Mouse (Mus musculus) lung, postnatal 0 days (tissue): ENCODE data around the gene Ankrd36. TPM values are rescaled to one million over a fixed set of nuclear protein-coding genes. Genes with fewer than 3 reads are reported as not detected.
"Not testable (repeated sequence)": the region's sequence is repeated elsewhere in the genome, so short reads cannot be mapped to it uniquely, and the experiment has no call there.

Experiments used
- ATAC-seq: fragments of 200-750 bp; cut with Nextera tagmentation; 2 replicates; pipeline ENCODE4 v1.8.0; 2017; ENCODE audit warnings: moderate library complexity
- DNase-seq: peaks from one replicate; pipeline ENCODE4 v3.0.0-alpha.2; 2016; ENCODE audit warnings: low spot score
- H3K27ac ChIP-seq: fragments of 300-500 bp; sonication (generic); 2 replicates; pipeline ENCODE4 v1.5.1; 2014; ENCODE audit warnings: antibody characterized with exemption, mild to moderate bottlenecking, low read length, mixed read lengths
- H3K27me3 ChIP-seq: fragments of 300-500 bp; sonication (generic); replicated peaks from 2 replicates; pipeline ENCODE4 v1.6.1; 2014; ENCODE audit warnings: low read length, mixed read lengths; ENCODE audit not compliant: insufficient read depth
- H3K36me3 ChIP-seq: fragments of 300-500 bp; sonication (generic); 2 replicates; pipeline ENCODE4 v1.6.1; 2014; ENCODE audit warnings: low read length, mixed read lengths; ENCODE audit not compliant: insufficient read depth
- H3K4me1 ChIP-seq: fragments of 300-500 bp; sonication (generic); 2 replicates; pipeline ENCODE4 v1.6.1; 2014; ENCODE audit warnings: antibody characterized with exemption, low read depth, low read length, mixed read lengths; ENCODE audit not compliant: insufficient read depth
- H3K4me2 ChIP-seq: fragments of 300-500 bp; sonication (generic); replicated peaks from 2 replicates; pipeline ENCODE4 v1.6.1; 2014; ENCODE audit warnings: low read depth, mild to moderate bottlenecking, low read length, moderate library complexity, mixed read lengths
- H3K4me3 ChIP-seq: fragments of 300-500 bp; sonication (generic); 2 replicates; pipeline ENCODE4 v1.5.1; 2014; ENCODE audit warnings: low read depth, low read length
- H3K9ac ChIP-seq: fragments of 300-500 bp; sonication (generic); replicated peaks from 2 replicates; pipeline ENCODE4 v1.6.1; 2014; ENCODE audit warnings: low read depth, mild to moderate bottlenecking
- H3K9me3 ChIP-seq: fragments of 300-500 bp; sonication (generic); 2 replicates; pipeline ENCODE4 v1.6.1; 2016; ENCODE audit warnings: low read length, mixed read lengths
- CTCF ChIP-seq: IDR thresholded peaks from 2 replicates; pipeline ENCODE4 v1.5.1; 2016; ENCODE audit warnings: antibody characterized with exemption, mild to moderate bottlenecking
- EP300 ChIP-seq: IDR thresholded peaks from 2 replicates; pipeline ENCODE4 v1.6.1; 2016; ENCODE audit warnings: antibody characterized with exemption, mild to moderate bottlenecking, control low read depth
- WGBS: fragments of 180-500 bp; shearing (Covaris S2); extraction: QIAGEN DNeasy Blood & Tissue Kit; methylation state at CpG from one replicate; pipeline ENCODE4 v1.1.7; 2014; 5-methylcytosine and 5-hydroxymethylcytosine counted together
- polyA plus RNA-seq: library from polyadenylated mRNA; unstranded; fragments of >200 nt; fragmentation: Nextera tagmentation; extraction: Ambion mirVana; gene quantifications from 2 replicates; pipeline ENCODE4 v1.2.1, GENCODE M21; 2015

Gene Ankrd36
- polyA plus RNA-seq, 1 experiment from 2014 or later, result not detected

DNA sequence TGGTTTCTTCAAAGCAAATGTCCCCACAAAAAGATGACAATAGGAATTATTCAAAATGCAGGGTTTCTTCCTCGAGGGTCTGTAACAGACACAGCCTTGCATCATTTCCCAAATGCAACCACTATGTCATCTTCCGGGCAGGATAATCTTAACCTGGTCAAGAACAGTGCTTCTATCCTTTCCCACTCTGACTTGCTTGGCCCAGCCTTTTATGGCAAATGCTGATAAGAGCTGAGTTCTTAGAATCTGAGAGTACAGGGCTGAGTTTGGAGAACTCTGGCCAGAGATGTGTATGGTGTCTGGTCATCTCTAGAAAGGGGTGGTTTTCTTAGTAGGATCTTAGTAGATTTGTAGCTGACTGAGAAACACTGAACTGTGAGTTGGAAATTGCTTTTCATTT, 4.3 kb downstream of the Ankrd36 start:
- Histone ChIP-seq H3K9me3 (no peaks in the 10 kb centered on the region), H3K4me1 (no peaks in the 10 kb centered on the region), H3K4me3 (no peak overlapping the region), H3K9ac (no peak overlapping the region), H3K36me3 (no peaks in the 10 kb centered on the region), H3K4me2 (no peak overlapping the region), H3K27me3 (no peaks in the 10 kb centered on the region), H3K27ac (no peak overlapping the region)
- DNase-seq, result no peak
- ATAC-seq, result no peak
- TF ChIP-seq CTCF (no peak), EP300 (no peak)
- 69% methylated on average over 2 of the region's 2 CpGs for whole genome bisulfite sequencing

DNA sequence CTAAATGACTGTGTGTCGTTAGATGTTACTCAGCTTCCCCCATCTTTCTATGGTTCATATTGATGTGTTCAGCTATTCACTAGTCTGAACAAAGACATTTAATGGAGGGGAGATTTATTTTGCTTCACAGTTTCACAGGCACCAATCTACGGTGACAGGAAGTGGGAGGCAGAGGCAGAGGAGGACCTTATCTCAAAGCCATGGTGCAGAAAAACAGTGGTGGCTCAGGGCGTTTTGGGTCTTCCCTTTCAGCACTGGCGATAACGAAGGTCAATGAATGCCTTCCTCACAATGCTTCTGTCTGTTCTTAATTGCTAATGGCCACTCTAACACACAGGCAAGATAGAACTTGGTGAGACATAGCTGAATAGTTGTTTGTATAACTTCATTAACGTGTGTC, 5.6 kb downstream of the Ankrd36 start:
- no peak for ATAC-seq
- 54% methylated on average over 6 of the region's 6 CpGs for WGBS
- H3K4me1 ChIP-seq, result no peaks in the 10 kb centered on the region
- no peaks in the 10 kb centered on the region for H3K9me3 ChIP-seq
- no peaks in the 10 kb centered on the region for H3K36me3 ChIP-seq
- TF ChIP-seq EP300 (no peak), CTCF (no peak)
- no peaks in the 10 kb centered on the region for H3K27me3 ChIP-seq
- H3K27ac ChIP-seq, result no peak overlapping the region
- no peak overlapping the region for H3K9ac ChIP-seq
- no peak overlapping the region for H3K4me3 ChIP-seq
- no peak for DNase-seq
- no peak overlapping the region for H3K4me2 ChIP-seq

DNA sequence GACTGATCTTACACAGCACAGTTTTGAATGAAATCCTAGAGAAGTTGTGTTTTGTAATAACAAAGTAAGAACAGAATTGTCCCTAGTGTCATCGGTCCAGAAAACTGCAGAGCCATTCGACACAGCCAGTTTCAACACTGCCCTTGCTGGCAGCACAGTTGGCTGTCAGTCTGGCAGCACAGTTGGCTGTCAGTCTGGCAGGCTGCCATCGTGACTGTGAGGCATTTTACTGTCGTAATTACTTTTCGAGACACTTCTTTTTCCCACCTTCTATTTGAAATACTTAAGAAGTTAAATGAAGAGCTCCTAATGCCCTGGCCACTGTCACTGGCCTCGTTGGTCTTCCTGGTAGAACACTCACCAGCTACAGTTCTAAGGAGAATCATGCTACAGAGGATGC, 22.9 kb downstream of the Ankrd36 start:
- no peak for DNase-seq
- no peak for ATAC-seq
- 35% methylated on average over 6 of the region's 6 CpGs for WGBS

DNA sequence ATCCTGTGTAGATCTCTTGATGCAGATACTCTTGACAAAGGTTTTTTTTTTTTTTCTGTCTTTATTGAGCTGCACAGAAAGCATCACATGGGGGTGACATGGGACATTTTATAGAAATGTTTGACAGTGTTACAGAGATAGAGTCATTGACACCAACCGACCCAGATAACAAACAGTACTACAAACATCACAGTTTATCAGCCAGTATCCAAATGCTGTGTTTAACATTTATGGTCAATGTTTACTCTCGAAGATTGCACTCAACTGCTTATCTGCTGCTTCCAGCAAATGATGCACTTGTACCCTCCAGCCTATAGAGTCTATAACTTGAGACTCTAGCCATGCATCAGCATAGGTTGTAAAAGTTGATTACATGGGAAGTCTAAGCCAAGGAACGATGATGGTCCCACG, 25.9 kb downstream of the Ankrd36 start:
- no peak for TF ChIP-seq EP300
- no peak for TF ChIP-seq CTCF
- no peak for DNase-seq
- no peaks in the 10 kb centered on the region; the same call in 1 of the 2 replicates for H3K4me1 ChIP-seq
- H3K4me3 ChIP-seq, result no peak overlapping the region
- no peaks in the 10 kb centered on the region for H3K9me3 ChIP-seq
- ATAC-seq, result no peak
- WGBS, result 62% methylated on average over 4 of the region's 4 CpGs
- no peak overlapping the region for H3K9ac ChIP-seq
- no peak overlapping the region for H3K4me2 ChIP-seq
- no peaks in the 10 kb centered on the region for H3K36me3 ChIP-seq
- no peaks in the 10 kb centered on the region for H3K27me3 ChIP-seq
- H3K27ac ChIP-seq, result no peak overlapping the region

More for the DNA sequence above, 22.9 kb downstream of the Ankrd36 start:
- no peaks in the 10 kb centered on the region; the same call in 1 of the 2 replicates for H3K4me1 ChIP-seq
- no peaks in the 10 kb centered on the region for H3K9me3 ChIP-seq
- H3K36me3 ChIP-seq, result no peaks in the 10 kb centered on the region
- no peak overlapping the region for H3K4me3 ChIP-seq
- H3K4me2 ChIP-seq, result no peak overlapping the region
- H3K9ac ChIP-seq, result no peak overlapping the region
- no peaks in the 10 kb centered on the region for H3K27me3 ChIP-seq
- TF ChIP-seq EP300 (no peak), CTCF (no peak)
- no peak overlapping the region for H3K27ac ChIP-seq

DNA sequence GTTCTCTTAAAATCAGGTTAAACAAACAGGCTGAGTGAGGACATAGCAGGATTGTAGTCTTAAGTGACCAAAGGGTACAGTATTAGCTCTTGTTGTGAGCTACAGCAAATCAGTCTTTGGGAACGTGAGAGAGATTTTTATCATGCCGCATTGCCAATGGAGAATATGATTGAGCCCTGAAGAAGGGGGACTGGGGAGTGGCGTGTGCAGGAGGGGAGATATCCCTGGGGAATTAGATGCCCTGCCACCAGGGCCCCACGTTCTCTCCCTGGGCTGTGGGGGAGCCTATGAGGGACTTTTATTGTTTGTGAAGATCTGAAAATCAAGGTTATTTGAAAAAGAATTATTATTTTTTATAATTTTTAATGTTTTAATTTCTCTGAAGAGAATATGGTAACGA, 26.3 kb downstream of the Ankrd36 start:
- no peaks in the 10 kb centered on the region for H3K36me3 ChIP-seq
- no peak overlapping the region for H3K4me3 ChIP-seq
- WGBS, result 78% methylated on average over 5 of the region's 5 CpGs
- no peak overlapping the region for H3K4me2 ChIP-seq
- no peak overlapping the region for H3K9ac ChIP-seq
- H3K27me3 ChIP-seq, result no peaks in the 10 kb centered on the region
- H3K4me1 ChIP-seq, result no peaks in the 10 kb centered on the region; the same call in 1 of the 2 replicates
- no peak for TF ChIP-seq EP300
- no peak overlapping the region for H3K27ac ChIP-seq
- DNase-seq, result no peak
- ATAC-seq, result no peak
- H3K9me3 ChIP-seq, result no peaks in the 10 kb centered on the region

DNA sequence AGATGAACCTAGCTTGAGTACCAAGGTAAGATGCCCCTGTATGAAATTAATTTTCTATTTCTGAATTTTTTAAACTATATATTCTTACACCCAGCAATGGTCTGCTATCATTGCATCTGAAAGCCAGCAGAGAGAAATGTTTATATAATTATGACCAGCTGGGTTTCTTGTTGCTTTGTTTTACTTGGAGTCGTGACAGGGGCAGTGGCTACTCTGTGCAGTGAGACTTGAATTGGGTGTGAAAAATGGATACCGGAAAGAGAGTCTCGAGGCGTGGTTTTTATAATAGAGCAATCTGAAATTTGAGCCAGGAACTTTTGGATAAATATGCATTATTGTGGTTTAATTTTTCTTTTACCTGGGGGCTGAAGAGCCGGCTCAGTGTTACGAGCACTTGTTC, 27.3 kb downstream of the Ankrd36 start:
- WGBS, result 43% methylated on average over 6 of the region's 6 CpGs
- Histone ChIP-seq H3K36me3 (no peaks in the 10 kb centered on the region), H3K9ac (no peak overlapping the region), H3K4me3 (no peak overlapping the region), H3K4me1 (no peaks in the 10 kb centered on the region; the same call in 1 of the 2 replicates), H3K4me2 (no peak overlapping the region), H3K27ac (no peak overlapping the region), H3K9me3 (no peaks in the 10 kb centered on the region), H3K27me3 (no peaks in the 10 kb centered on the region)
- peak; percentile 53 for DNase-seq
- no peak for ATAC-seq
- TF ChIP-seq CTCF (no peak), EP300 (0 out of 2 replicates have a peak, but pooled peaks have one; percentile 27)

DNA sequence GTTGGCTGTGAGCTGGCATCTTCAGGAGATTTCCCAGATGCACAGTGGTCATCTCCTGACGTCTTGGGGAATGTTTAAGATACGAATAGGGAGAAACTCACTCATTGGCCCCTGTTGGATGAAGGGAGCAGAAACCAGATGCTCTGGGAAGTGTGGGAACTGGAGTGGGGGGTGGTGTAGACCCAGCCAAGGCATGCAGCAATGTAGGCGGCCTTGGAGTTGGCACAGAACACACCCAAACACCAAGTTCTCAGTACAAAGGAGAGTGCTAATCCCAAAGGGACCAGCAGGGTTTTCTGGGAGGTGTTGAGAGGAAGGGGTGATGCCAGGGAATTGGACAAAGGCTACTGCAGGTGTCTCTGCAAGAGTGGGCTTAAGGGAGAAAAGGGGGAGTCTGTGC, 35.9 kb downstream of the Ankrd36 start:
- H3K9me3 ChIP-seq, result no peaks in the 10 kb centered on the region
- TF ChIP-seq CTCF, result no peak
- TF ChIP-seq EP300, result no peak
- no peak overlapping the region for H3K4me2 ChIP-seq
- no peak overlapping the region for H3K9ac ChIP-seq
- WGBS, result 82% methylated on average over 3 of the region's 3 CpGs
- ATAC-seq (no peak), DNase-seq (no peak)
- H3K4me1 ChIP-seq, result no peaks in the 10 kb centered on the region
- no peaks in the 10 kb centered on the region for H3K36me3 ChIP-seq
- H3K4me3 ChIP-seq, result no peak overlapping the region
- no peak overlapping the region for H3K27ac ChIP-seq
- no peaks in the 10 kb centered on the region for H3K27me3 ChIP-seq

DNA sequence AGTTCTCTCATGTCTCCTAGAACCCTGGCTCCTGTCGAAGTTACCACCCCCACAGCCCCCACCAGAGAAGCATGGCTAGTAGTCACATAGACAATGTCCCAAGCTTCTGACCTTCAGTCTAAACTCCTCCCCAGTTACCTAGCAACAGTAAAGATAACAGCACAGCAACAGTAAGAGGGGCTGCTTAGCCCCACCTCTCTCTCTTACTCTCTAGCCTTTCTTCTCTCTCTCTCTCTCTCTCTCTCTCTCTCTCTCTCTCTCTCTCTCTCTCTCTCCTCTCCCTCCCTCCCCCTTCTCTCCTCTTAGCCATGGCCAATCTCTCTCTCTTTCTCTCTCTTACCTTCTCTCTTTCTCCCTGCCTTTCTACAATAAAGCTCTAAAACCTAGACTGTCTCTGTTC, 42.4 kb downstream of the Ankrd36 start:
- 50% methylated on average over 1 of the region's 1 CpGs for WGBS
- not testable (repeated sequence) for H3K36me3 ChIP-seq, H3K27me3 ChIP-seq, H3K9me3 ChIP-seq, DNase-seq, H3K9ac ChIP-seq, H3K4me1 ChIP-seq, H3K4me2 ChIP-seq, H3K4me3 ChIP-seq, H3K27ac ChIP-seq, ATAC-seq
